Mouse (Mus musculus) gastrocnemius, adult 2 months (tissue): ENCODE data around the gene Lasp1. TPM values are rescaled to one million over a fixed set of nuclear protein-coding genes. Genes with fewer than 3 reads are reported as not detected.

Source experiments
- DNase-seq: peaks from one replicate; pipeline ENCODE4 v3.0.0; 2022
- H3K27ac ChIP-seq: fragments of 200-600 bp; 2 replicates; pipeline ENCODE4 v1.8.1; 2022; ENCODE audit warnings: mild to moderate bottlenecking
- H3K4me3 ChIP-seq: fragments of 200-600 bp; 2 replicates; pipeline ENCODE4 v1.8.1; 2022; ENCODE audit warnings: mild to moderate bottlenecking, moderate library complexity
- CTCF ChIP-seq: fragments of 200-600 bp; IDR thresholded peaks from 2 replicates; pipeline ENCODE4 v1.8.1; 2022; ENCODE audit warnings: antibody characterized with exemption, mild to moderate bottlenecking, moderate library complexity
- intact Hi-C: fragments of 180-260 bp; cut with DNase I; formaldehyde crosslinking; loops from one replicate; pipeline ENCODE4 v1.15.1; 2025
- total RNA-seq, 2 experiments: library from RNA; stranded (reverse); gene quantifications; 2 replicates each; pipeline ENCODE4 v1.2.3; 2021

Gene Lasp1
- total RNA-seq, 2 experiments from 2014 or later = 10.0 to 16.8 TPM

DNA sequence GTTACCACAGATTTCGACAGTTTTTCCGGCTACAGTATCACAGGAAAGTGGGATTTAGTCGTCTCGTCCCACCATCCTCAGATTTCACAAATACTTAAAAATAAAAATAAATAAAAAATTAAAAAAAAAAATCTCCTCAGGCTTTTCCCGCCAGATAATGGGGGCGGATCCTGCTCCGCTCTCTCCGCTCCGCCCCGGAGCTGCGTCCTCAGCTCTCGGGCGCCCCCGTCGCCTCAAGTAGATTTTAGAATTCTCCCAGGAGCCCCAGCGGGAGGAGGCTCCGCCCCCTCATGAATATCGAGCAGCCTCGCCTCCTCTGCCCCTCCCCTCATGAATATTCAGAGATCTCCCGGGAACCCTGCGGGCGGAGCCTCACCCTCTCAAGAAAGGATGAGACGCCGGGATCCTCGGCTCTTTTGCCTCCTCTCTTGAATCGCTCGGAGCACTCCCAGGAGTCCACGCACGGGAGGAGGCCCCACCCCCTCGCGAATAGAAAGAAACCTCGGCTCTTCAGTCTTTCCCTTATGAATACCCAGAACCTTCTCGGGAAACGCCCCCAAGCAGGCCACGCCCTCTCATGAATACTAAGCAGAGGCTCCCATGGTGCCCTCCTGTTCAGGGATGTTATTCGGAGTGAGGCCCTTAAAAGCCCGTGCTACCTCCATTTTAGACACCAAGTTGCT is 85.3 kb downstream of the Lasp1 start, which contains the start of gene Fbxo47:
Fbxo47 (minus strand) TSS at position 237 of the 683 bp plus-strand sequence.
- peak within 1 kb of the TSS; percentile 87 for H3K4me3 ChIP-seq
- H3K27ac ChIP-seq = peak within 1 kb of the TSS; percentile 87
- intact Hi-C loops = loop anchor here (2.0 kb wide), 2 partner anchors 85 to 91 kb away; partner anchors contain the start of gene Lasp1
- peak; percentile 97 for DNase-seq
- peak; percentile 80 for TF ChIP-seq CTCF

DNA sequence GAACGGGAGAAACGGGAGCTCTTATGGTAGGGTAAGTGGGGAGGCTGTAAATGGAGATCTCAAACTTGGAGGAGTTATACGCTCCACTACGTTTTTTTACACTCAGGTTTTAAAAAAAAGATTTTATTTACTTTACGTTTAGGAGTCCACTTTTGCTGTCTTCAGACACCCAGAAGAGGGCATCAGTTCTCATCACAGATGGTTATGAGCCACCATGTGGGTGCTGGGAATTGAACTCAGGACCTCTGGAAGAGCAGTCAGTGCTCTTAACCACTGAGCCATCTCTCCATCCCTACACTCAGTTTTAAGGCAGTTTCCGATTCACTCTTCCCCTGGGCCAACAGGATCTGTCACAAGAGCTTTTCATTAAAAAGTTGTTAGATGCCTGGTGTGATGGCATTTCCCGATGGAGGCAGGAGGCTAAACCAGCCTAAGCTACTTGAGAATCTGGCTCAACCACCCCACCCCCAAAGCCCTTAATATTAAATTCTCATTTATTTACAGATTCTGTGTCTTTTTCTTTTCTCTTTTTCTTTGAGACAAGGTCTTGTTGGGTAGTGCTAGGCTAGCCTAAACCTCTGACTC is 85.9 kb downstream of the Lasp1 start:
- intact Hi-C loops = loop anchor here (2.0 kb wide), 1 partner anchor 86 kb away; the partner anchor contains the start of gene Lasp1
- TF ChIP-seq CTCF = peak; percentile 19; the same call in 1 of the 2 replicates
- H3K27ac ChIP-seq = peak overlapping the region; percentile 87
- H3K4me3 ChIP-seq = peak overlapping the region; percentile 87
- DNase-seq = no peak

DNA sequence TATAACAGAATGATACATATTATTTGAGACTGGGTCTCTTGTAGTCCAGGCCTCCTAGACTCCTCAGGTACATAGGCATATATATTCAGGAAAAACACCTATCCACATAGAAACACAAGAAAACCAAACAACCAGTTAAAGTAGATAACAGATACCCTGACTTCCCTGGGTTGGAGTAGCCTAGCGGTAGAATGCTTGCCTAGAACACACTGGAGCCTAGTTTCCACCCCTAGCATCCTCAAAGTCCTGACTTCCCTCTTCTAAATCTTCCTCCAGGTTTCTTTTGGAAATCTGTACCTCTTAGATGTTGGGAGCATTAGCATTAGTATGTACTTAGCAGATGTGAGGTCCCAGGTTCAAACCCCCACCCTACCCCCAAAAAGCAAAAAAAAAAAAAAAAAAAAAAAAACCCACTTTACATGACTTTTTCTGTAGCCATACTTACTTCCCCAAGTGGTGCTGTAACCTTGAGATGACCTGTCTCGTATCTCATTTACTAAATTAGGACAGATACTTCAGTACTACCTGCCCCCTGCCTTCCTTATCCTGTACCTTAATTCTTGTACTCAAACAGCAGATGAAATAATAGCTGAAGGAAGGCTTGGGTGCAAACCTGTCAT is 86.6 kb downstream of the Lasp1 start:
- Histone ChIP-seq H3K4me3 (no peak overlapping the region), H3K27ac (no peak overlapping the region)
- intact Hi-C loops = loop anchor here (2.0 kb wide), 1 partner anchor 87 kb away; the partner anchor contains the start of gene Lasp1
- no peak for TF ChIP-seq CTCF
- no peak for DNase-seq

Other genes starting within 250 kb of the Lasp1 start
- 1 to 10 TPM in 1 of 2 experiments, under 1 TPM in 1; 0.61 to 1.2 TPM for gene Srcin1, start 222.8 kb upstream of the Lasp1 start, total RNA-seq
- gene Epop, start 169.3 kb upstream of the Lasp1 start, total RNA-seq = 1 to 10 TPM in 1 of 2 experiments, under 1 TPM in 1; 0.98 to 1.5 TPM
- 10 to 100 TPM; 41.9 to 54.7 TPM for gene Mllt6, start 135.6 kb upstream of the Lasp1 start, total RNA-seq
- gene Cisd3, start 113.2 kb upstream of the Lasp1 start, total RNA-seq = 100 to 1,000 TPM in 1 of 2 experiments, 10 to 100 TPM in 1; 96.2 to 111 TPM
- gene Pcgf2, start 98.5 kb upstream of the Lasp1 start, total RNA-seq = 1 to 10 TPM; 1.7 to 2.9 TPM
- gene Psmb3, start 95.6 kb upstream of the Lasp1 start, total RNA-seq = 100 to 1,000 TPM; 141 to 159 TPM
- 10 to 100 TPM; 59.3 to 66.2 TPM for gene Pip4k2b, start 54.3 kb upstream of the Lasp1 start, total RNA-seq
- gene Cwc25, start 32.4 kb upstream of the Lasp1 start, total RNA-seq = 1 to 10 TPM; 6.2 to 6.5 TPM
- under 1 TPM; 0.39 to 0.56 TPM for gene 1700001P01Rik, start 23.1 kb upstream of the Lasp1 start, total RNA-seq
- gene Rpl23, start 16.6 kb upstream of the Lasp1 start, total RNA-seq = 100 to 1,000 TPM; 385 to 521 TPM
- under 1 TPM; 0.23 to 0.50 TPM for gene B230217C12Rik, start 41.8 kb downstream of the Lasp1 start, total RNA-seq
- gene Fbxo47, start 85.2 kb downstream of the Lasp1 start, total RNA-seq = under 1 TPM; 0.14 to 0.20 TPM
- gene Plxdc1, start 187.4 kb downstream of the Lasp1 start, total RNA-seq = 1 to 10 TPM; 3.0 to 3.1 TPM
- under 1 TPM; 0.31 to 0.47 TPM for gene Arl5c, start 197.2 kb downstream of the Lasp1 start, total RNA-seq
- 100 to 1,000 TPM; 199 to 214 TPM for gene Cacnb1, start 224.0 kb downstream of the Lasp1 start, total RNA-seq
- gene Rpl19, start 227.7 kb downstream of the Lasp1 start, total RNA-seq = 100 to 1,000 TPM; 404 to 490 TPM